Mouse (Mus musculus) midbrain, embryonic 16.5 days (tissue): ENCODE data around the gene Gramd4. TPM values are rescaled to one million over a fixed set of nuclear protein-coding genes. Genes with fewer than 3 reads are reported as not detected.

Experiments used
- ATAC-seq: fragments of 200-750 bp; cut with Nextera tagmentation; 2 replicates; pipeline ENCODE4 v1.8.0; 2017; ENCODE audit warnings: moderate TSS enrichment
- H3K27ac ChIP-seq: fragments of 300-500 bp; sonication (generic); 2 replicates; pipeline ENCODE4 v1.5.1; 2014; ENCODE audit warnings: mild to moderate bottlenecking, low read length, mixed read lengths
- H3K27me3 ChIP-seq: fragments of 300-500 bp; sonication (generic); 2 replicates; pipeline ENCODE4 v1.6.1; 2014; ENCODE audit warnings: low read depth, low read length, mixed read lengths; ENCODE audit not compliant: control insufficient read depth, insufficient read depth
- H3K36me3 ChIP-seq: fragments of 300-500 bp; sonication (generic); 2 replicates; pipeline ENCODE4 v1.6.1; 2014; ENCODE audit warnings: mild to moderate bottlenecking, low read length, moderate library complexity, mixed read lengths; ENCODE audit not compliant: control insufficient read depth, insufficient read depth
- H3K4me1 ChIP-seq: fragments of 300-500 bp; sonication (generic); 2 replicates; pipeline ENCODE4 v1.6.1; 2014; ENCODE audit warnings: mild to moderate bottlenecking, low read length, mixed read lengths; ENCODE audit not compliant: control insufficient read depth, insufficient read depth
- H3K4me2 ChIP-seq: fragments of 300-500 bp; sonication (generic); 2 replicates; pipeline ENCODE4 v1.6.1; 2014; ENCODE audit warnings: mild to moderate bottlenecking, low read length, mixed read lengths
- H3K4me3 ChIP-seq: fragments of 300-500 bp; sonication (generic); 2 replicates; pipeline ENCODE4 v1.5.1; 2014; ENCODE audit warnings: low read depth, mild to moderate bottlenecking, low read length, moderate library complexity, mixed read lengths
- H3K9ac ChIP-seq: fragments of 300-500 bp; sonication (generic); 2 replicates; pipeline ENCODE4 v1.6.1; 2014; ENCODE audit warnings: low read depth, low read length, mixed read lengths
- H3K9me3 ChIP-seq: fragments of 300-500 bp; sonication (generic); replicated peaks from 2 replicates; pipeline ENCODE4 v1.6.1; 2014; ENCODE audit warnings: mild to moderate bottlenecking, low read length, mixed read lengths; ENCODE audit not compliant: control insufficient read depth, poor library complexity, severe bottlenecking
- whole genome bisulfite sequencing: fragments of 180-500 bp; shearing (Covaris S2); extraction: QIAGEN DNeasy Blood & Tissue Kit; methylation state at CpG from one replicate; pipeline ENCODE4 v1.1.7; 2014; 5-methylcytosine and 5-hydroxymethylcytosine counted together
- polyA plus RNA-seq: library from polyadenylated mRNA; unstranded; fragments of >200 nt; fragmentation: Nextera tagmentation; extraction: Ambion mirVana; gene quantifications from 2 replicates; pipeline ENCODE4 v1.2.1, GENCODE M21; 2015

Gramd4 gene
- polyA plus RNA-seq, 1 experiment from 2014 or later, result 36.7 TPM

DNA sequence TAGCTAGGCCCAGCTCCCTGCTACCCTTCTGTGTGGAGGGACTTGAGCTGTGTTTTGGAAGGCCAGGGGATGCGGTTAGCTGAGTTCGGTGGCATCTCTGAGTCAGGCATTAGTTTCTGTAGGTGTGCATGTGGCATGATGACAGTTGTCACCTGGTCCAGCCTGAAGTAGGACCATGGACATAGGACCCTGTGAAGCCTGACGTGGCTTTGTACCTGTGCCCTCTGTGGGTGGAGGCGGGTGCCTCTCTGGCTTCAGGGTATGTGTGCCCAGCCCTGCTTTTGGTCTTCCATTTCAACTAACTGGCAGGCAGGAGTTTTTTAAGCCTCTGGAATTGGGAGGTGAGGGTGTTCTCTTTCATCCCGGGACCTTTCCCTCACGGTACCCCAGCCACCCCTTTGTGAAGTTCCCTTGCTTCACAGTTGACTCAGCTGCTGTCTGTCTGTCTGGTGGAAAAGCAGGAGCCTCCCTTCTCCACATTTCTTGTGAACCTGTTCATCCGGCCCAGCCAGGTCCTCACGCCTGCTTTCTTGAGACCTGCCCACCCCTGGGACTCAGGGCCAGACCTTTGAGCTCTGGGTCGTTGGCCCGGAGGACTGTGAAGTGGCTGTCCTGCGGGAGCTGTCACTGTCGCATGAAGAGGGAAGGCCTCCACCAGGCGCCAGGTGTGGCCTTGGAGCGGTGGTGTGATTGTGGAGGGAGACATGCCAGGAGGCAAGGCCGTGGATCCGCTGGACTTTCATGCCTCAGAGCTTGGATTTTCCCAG lies 16.9 kb downstream of the Gramd4 start:
- WGBS, result 89% methylated on average over 16 of the region's 16 CpGs
- no peak for ATAC-seq
- H3K27ac ChIP-seq, result no peak overlapping the region
- H3K4me1 ChIP-seq, result peaks cover 14% of the 10 kb centered on the region
- H3K9me3 ChIP-seq, result no peaks in the 10 kb centered on the region
- H3K27me3 ChIP-seq, result no peaks in the 10 kb centered on the region
- H3K9ac ChIP-seq, result no peak overlapping the region
- no peaks in the 10 kb centered on the region for H3K36me3 ChIP-seq
- H3K4me2 ChIP-seq, result no peak overlapping the region
- no peak overlapping the region for H3K4me3 ChIP-seq

DNA sequence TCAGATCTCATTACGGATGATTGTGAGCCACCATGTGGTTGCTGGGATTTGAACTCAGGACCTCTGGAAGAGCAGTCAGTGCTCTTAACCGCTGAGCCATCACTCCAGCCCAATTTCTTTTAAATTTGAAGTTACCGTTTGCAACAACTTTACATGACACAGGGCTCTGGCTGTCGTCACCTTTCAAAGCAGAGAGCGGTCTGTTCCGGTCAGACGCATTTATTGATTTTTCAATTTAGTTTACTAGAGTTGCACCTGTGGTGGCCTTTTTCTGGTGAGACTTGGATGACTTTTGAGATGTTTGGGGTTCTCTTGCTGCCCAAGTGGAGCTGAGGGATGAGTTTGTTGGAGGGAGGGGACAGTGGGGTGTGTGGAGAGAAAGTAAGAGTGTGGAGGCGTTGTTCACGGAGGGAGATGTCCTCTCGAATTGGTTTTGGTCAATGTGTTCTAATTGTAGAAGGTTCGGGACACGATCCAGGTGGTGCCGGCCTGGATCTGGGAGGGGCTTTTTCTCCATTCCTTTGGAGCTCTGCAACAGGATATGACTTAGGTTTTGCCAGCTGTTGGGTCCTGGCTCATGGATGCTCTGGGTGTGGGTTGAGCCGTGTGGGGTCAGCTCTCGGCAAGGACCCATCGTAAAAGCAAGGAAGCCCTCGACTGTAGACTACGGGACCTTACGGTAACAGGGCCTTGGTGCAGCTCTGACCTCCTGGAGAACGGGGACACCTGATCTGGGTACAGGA lies 18.0 kb downstream of the Gramd4 start:
- no peak overlapping the region for H3K9ac ChIP-seq
- H3K27ac ChIP-seq, result no peak overlapping the region
- no peak overlapping the region for H3K4me3 ChIP-seq
- H3K4me1 ChIP-seq, result peaks cover 5% of the 10 kb centered on the region; the same call in 1 of the 2 replicates
- H3K36me3 ChIP-seq, result no peaks in the 10 kb centered on the region
- no peaks in the 10 kb centered on the region for H3K27me3 ChIP-seq
- H3K9me3 ChIP-seq, result no peaks in the 10 kb centered on the region
- H3K4me2 ChIP-seq, result no peak overlapping the region
- WGBS, result 92% methylated on average over 20 of the region's 20 CpGs
- no peak for ATAC-seq

DNA sequence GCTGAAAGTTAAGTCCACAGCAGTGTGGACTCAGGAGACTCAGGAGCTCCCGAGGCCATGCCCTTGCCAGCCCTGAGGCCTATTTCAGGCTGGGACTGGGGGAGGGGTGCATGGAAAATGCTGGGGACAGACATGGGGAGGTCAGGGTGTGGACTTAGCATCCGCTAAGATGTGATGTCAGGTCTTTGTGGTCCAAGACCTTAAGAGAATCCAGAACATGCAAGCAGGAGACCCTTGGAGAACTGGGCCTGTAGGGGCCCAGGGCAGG lies 18.5 kb downstream of the Gramd4 start:
- no peak for ATAC-seq
- no peak overlapping the region for H3K9ac ChIP-seq
- no peak overlapping the region for H3K27ac ChIP-seq
- H3K4me3 ChIP-seq, result no peak overlapping the region
- no peaks in the 10 kb centered on the region for H3K27me3 ChIP-seq
- no peak overlapping the region for H3K4me2 ChIP-seq
- 88% methylated on average over 2 of the region's 2 CpGs for WGBS
- H3K36me3 ChIP-seq, result no peaks in the 10 kb centered on the region
- H3K4me1 ChIP-seq, result peaks cover 8% of the 10 kb centered on the region; the same call in 1 of the 2 replicates
- no peaks in the 10 kb centered on the region for H3K9me3 ChIP-seq

DNA sequence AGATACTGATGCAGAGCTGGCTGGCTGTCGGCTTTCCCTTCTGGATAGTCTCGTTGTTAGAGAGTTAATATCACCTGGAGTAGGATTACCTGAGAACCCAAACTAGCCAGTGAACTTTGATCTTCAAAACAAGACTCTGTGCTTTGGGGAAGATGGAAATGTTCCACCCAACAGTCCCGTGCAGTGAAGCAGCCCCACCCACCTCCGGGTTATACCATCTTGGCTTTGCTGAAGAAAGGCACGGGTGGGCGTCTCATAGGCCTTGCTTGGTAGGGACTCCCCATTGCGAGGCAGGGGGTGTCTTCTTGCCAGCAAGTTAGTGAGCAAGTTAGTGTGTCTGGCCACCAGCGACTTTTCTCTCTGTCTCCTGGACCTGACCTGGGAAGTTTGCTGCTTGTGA lies 18.9 kb downstream of the Gramd4 start:
- 89% methylated on average over 8 of the region's 8 CpGs for WGBS
- Histone ChIP-seq H3K4me3 (no peak overlapping the region), H3K36me3 (no peaks in the 10 kb centered on the region), H3K9me3 (no peaks in the 10 kb centered on the region), H3K4me1 (peaks cover 11% of the 10 kb centered on the region), H3K4me2 (no peak overlapping the region), H3K9ac (no peak overlapping the region), H3K27ac (no peak overlapping the region), H3K27me3 (no peaks in the 10 kb centered on the region)
- ATAC-seq, result no peak

DNA sequence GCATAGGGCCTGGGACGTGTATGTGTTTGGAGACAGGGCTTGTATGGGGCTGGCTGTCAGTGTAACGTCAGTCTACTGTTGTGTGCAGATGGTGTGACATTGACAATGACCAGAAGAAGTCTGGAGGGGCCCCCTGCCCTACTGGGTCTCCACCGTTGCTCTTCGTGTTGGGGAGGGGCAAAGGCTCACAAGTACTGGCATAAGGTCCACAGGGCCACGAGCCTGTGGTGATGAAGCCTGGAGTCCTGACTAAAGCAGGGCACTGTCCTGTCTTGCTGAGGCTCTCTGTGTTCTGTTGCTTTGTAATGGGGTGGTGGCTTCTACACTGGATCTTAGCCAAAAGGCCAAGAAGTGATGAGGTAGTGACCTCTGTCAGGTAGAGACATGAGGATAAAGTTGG lies 20.4 kb downstream of the Gramd4 start:
- H3K4me3 ChIP-seq, result no peak overlapping the region
- 87% methylated on average over 5 of the region's 5 CpGs for WGBS
- H3K9me3 ChIP-seq, result no peaks in the 10 kb centered on the region
- peaks cover 16% of the 10 kb centered on the region for H3K4me1 ChIP-seq
- no peak overlapping the region for H3K27ac ChIP-seq
- no peak for ATAC-seq
- H3K4me2 ChIP-seq, result no peak overlapping the region
- no peak overlapping the region for H3K9ac ChIP-seq
- H3K27me3 ChIP-seq, result no peaks in the 10 kb centered on the region
- H3K36me3 ChIP-seq, result no peaks in the 10 kb centered on the region

DNA sequence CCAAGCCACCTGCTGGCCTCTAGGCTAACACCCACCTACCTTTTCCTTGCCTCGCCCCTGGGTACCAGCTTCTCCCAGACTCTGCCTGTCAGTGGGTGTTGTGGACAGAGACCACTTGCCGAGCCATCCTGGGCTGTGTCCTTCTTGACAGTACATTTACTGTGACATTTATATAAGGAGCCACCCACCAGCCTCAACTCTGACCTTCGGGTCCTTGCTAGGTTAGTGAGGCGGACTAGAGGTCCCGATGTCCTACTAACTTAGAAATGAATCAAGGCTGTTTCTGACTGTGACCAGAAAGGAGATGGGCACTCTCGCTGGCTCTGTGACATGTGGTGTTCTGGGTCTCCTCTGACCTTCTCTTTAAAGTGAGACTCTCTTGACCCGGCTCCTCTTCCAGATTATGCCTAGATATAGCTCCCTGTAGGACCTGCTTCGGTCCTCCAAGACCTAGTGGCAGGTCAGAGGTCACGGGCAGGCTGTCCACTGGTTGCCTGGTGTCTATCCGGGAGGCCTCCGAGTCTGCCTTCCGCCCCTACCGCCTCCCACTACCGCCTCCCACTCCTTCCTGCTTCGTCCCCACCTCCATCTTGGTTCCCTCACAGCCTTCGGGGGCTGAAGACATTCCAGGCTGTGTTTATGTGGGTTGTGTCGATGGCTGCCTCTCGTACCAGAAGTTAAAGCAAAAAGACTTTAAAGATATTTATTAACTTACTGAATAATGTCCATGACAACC lies 21.2 kb downstream of the Gramd4 start:
- Histone ChIP-seq H3K4me2 (no peak overlapping the region), H3K4me3 (no peak overlapping the region), H3K4me1 (peaks cover 23% of the 10 kb centered on the region), H3K9me3 (no peaks in the 10 kb centered on the region), H3K27ac (no peak overlapping the region), H3K9ac (no peak overlapping the region), H3K27me3 (no peaks in the 10 kb centered on the region), H3K36me3 (no peaks in the 10 kb centered on the region)
- ATAC-seq, result no peak
- WGBS, result 78% methylated on average over 18 of the region's 18 CpGs

DNA sequence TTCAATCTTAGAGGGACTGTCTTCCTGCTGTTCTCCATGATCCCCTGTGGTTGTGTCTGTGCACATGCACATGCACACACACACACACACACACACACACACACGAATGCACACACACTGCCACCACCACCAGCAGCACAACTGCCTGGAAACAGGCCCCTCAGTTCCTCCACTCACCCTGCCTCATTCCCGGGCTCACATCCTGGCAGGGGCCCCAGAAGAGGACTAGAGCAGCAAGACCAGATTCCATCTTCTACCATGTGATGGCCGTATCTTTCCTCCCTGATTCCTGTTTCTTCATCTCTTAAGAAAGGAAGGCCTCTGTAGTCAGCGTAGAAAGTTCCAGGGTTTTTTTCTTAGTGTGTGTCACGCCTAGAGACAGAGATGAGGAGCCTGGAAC lies 22.0 kb downstream of the Gramd4 start:
- Histone ChIP-seq H3K36me3 (no peaks in the 10 kb centered on the region), H3K9me3 (no peaks in the 10 kb centered on the region), H3K27ac (no peak overlapping the region), H3K4me2 (no peak overlapping the region), H3K9ac (no peak overlapping the region), H3K27me3 (no peaks in the 10 kb centered on the region), H3K4me1 (peaks cover 28% of the 10 kb centered on the region), H3K4me3 (no peak overlapping the region)
- no peak for ATAC-seq
- 77% methylated on average over 5 of the region's 5 CpGs for WGBS

DNA sequence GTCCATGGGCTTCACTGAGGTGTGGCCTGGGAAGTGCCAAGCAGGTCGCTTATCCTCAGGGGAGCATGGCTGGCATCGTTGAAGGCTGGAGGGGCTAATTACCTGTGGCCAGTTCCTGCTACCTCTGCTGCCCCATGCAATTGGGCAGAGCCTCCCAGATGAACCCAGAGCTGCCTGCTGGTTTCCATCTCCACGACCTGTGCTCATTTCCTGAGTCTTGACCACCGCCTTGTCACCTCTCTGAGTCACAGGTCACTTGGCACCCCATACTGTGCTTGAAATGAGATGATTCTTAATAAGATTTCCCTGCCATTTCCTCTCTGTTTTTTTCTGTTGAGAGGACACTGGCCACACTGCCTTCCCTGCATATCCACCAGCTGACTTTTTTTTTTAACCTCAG lies 22.4 kb downstream of the Gramd4 start:
- no peak overlapping the region for H3K4me2 ChIP-seq
- no peak overlapping the region for H3K9ac ChIP-seq
- peaks cover 30% of the 10 kb centered on the region for H3K4me1 ChIP-seq
- no peak overlapping the region for H3K27ac ChIP-seq
- no peaks in the 10 kb centered on the region for H3K9me3 ChIP-seq
- no peak overlapping the region for H3K4me3 ChIP-seq
- H3K36me3 ChIP-seq, result no peaks in the 10 kb centered on the region
- 80% methylated on average over 4 of the region's 4 CpGs for WGBS
- ATAC-seq, result no peak
- no peaks in the 10 kb centered on the region for H3K27me3 ChIP-seq

DNA sequence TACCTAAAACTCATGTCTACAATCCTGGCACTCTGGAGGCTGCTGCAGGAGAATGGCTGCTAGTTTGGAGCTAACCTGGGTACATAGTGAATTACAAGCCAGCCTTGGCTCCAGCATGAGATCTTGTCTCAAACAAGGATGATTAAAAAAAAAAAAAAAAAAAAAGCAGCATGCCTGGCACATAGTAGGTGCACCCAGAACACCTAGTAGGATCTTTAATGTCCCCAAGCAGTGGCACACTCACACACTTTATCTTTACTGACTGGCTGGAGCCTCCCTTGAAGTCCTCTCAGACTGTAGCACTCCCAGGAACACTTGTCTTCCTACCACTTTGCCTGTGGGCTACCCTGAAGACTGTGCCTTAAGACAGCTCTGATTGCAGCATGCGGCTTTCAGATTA lies 22.9 kb downstream of the Gramd4 start:
- H3K27me3 ChIP-seq, result no peaks in the 10 kb centered on the region
- H3K4me2 ChIP-seq, result no peak overlapping the region
- no peaks in the 10 kb centered on the region for H3K9me3 ChIP-seq
- H3K4me1 ChIP-seq, result peaks cover 34% of the 10 kb centered on the region
- WGBS, result 89% methylated on average over 1 of the region's 1 CpGs
- no peak overlapping the region for H3K4me3 ChIP-seq
- H3K36me3 ChIP-seq, result no peaks in the 10 kb centered on the region
- ATAC-seq, result no peak
- no peak overlapping the region for H3K9ac ChIP-seq
- H3K27ac ChIP-seq, result no peak overlapping the region
